Mouse (Mus musculus): ENCODE data around the gene Tmem121. TPM values are rescaled to one million over a fixed set of nuclear protein-coding genes. Genes with fewer than 3 reads are reported as not detected.
A peak's percentile ranks its signal among the peaks of the same experiment; 100 is the strongest.

The Tmem121 gene
- polyA plus RNA-seq, 1 experiment from 2014 or later = 50.8 TPM

DNA sequence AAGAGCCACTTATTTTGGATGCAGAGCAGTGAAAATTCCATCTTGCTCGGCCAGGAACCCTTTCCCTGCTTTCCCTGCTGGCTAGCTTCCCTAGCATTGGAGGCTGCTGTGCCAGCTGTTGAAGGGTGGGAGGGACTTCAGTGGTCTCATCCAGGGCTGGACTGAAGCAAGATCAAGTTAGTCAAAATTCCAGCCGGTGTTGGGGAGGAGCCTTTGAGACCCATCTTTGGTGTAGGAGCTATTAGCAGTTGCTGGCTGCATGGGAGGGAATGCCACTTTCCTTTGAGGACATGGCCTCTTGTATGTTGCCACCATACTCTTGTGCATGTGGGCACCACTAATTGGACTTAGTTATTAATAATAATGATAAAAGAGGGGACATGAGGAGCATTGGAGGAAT is 27.5 kb downstream of the Tmem121 start:
- Histone ChIP-seq H3K9ac (ENCODE audit: low read depth, low read length) (no peak overlapping the region), H3K36me3 (ENCODE audit: control insufficient read depth, insufficient read depth, low read length) (no peaks in the 10 kb centered on the region), H3K27me3 (replicated peaks; ENCODE audit: control insufficient read depth, insufficient read depth, low read length) (no peaks in the 10 kb centered on the region), H3K4me1 (ENCODE audit: control insufficient read depth, insufficient read depth, low read depth, low read length) (no peaks in the 10 kb centered on the region), H3K4me2 (ENCODE audit: low read length) (no peak overlapping the region), H3K9me3 (ENCODE audit: control insufficient read depth, low read length) (no peaks in the 10 kb centered on the region), H3K4me3 (ENCODE audit: low read length) (no peak overlapping the region), H3K27ac (ENCODE audit: low read depth, low read length) (no peak overlapping the region)
- WGBS = 79% methylated on average over 2 of the region's 2 CpGs
- ATAC-seq = no peak

DNA sequence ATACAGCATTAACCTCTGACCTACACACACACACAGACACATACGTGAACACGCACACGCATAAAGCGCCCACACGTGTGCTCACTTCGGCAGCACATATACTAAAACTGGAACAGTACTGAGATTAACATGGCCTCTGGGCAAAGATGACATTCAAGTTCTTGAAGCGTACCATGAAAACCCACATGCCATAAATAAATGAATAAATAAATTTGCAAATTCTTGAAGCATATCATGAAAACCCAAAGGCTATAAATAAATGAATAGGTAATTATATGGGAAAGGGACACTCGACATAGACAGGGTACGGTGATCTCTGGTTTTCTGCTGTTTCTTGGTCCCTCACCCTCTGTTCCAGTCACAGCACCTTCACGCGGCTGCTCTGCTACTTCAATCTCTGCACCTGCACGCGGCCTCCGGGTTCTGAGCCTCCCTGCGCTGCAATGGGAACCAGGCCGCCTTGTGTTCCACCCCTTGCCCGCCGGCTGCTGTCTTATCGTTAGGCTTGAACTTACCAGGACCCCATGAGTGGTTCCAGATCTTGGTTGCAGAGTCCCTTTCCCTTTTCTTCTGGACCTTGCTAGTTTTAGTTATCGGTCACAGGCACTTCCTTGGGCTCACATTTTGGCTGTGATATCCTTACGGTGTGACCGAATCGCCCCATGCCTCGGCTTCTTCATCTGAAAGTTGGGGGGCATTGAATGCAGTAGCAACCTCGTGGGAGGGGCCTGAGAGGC is 28.5 kb downstream of the Tmem121 start:
- WGBS = 84% methylated on average over 25 of the region's 25 CpGs
- ATAC-seq = no peak

DNA sequence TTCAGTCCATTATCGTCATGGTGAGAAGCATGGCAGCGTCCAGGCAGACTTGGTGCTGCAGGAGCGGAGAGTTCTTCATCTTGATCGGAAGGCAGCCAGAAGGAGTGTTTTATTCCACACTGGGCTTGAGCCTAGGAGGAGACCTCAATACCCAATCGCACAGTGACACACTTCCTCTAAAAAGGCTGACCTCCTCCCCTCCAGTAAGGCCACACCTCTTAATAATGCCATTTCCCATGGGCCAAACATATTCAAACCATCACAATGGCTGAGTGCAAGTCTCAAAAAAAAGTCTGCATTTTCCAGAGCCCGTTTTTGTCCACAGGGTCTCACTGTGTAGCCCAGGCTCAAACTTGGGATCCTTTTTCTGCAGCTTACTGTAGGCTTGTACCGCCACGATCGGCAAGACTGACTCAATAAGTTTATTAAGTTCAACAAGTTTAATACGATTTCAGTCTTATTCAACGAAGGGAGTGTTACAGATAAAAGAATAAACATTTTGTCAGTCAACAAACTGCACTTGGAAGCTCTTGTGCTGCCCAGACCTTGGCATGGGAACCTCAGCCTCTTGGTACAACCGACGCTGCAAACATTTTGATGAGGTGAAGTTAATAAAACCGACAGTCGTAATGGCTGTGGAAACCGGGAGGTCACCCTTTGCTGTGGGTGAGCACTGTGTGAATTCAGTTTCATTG is 29.4 kb downstream of the Tmem121 start:
- Histone ChIP-seq H3K27me3 (replicated peaks; ENCODE audit: control insufficient read depth, insufficient read depth, low read length) (no peaks in the 10 kb centered on the region), H3K4me3 (ENCODE audit: low read length) (no peak overlapping the region), H3K4me1 (ENCODE audit: control insufficient read depth, insufficient read depth, low read depth, low read length) (no peaks in the 10 kb centered on the region), H3K9me3 (ENCODE audit: control insufficient read depth, low read length) (no peaks in the 10 kb centered on the region), H3K4me2 (ENCODE audit: low read length) (no peak overlapping the region), H3K36me3 (ENCODE audit: control insufficient read depth, insufficient read depth, low read length) (no peaks in the 10 kb centered on the region), H3K27ac (ENCODE audit: low read depth, low read length) (no peak overlapping the region), H3K9ac (ENCODE audit: low read depth, low read length) (no peak overlapping the region)
- 83% methylated on average over 16 of the region's 16 CpGs for WGBS
- ATAC-seq = no peak

More for the DNA sequence above, 28.5 kb downstream of the Tmem121 start:
- Histone ChIP-seq H3K4me3 (ENCODE audit: low read length) (no peak overlapping the region), H3K27ac (ENCODE audit: low read depth, low read length) (no peak overlapping the region), H3K4me2 (ENCODE audit: low read length) (no peak overlapping the region), H3K4me1 (ENCODE audit: control insufficient read depth, insufficient read depth, low read depth, low read length) (no peaks in the 10 kb centered on the region), H3K9me3 (ENCODE audit: control insufficient read depth, low read length) (no peaks in the 10 kb centered on the region), H3K27me3 (replicated peaks; ENCODE audit: control insufficient read depth, insufficient read depth, low read length) (no peaks in the 10 kb centered on the region), H3K36me3 (ENCODE audit: control insufficient read depth, insufficient read depth, low read length) (no peaks in the 10 kb centered on the region), H3K9ac (ENCODE audit: low read depth, low read length) (no peak overlapping the region)

DNA sequence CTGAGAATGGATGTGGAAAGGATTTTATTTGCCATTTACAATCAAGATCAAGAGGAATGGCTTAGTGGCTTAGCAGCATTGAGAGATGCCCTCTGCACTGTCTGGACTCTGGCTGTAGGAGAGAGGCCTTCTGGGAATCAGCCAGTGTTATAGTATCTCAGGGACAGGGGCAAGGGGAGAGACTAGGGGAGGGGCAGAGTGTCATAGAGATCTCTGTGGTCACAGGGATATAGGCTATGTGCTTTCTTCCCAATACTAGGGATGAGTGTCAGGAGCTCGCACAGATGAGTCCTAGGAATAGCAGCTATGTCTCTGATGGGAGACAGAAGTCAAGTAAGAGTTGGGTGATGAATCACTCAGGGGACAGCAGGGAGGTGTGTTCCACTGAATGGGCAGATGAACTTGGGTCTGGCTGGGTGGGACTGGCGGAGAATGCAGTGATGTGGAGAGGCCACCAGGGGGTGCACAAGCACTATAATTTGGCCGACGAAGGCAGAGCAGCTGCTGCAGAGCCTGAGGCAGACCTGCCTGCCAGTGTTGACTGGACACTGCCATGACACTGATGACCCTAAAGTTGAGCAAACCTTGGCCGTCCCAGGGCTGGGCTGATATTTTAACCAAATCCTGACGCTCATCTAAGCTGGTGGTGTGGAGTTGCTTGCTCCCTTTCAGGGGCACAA is 30.1 kb downstream of the Tmem121 start:
- no peak overlapping the region for H3K9ac ChIP-seq (ENCODE audit: low read depth, low read length)
- H3K27me3 ChIP-seq (replicated peaks; ENCODE audit: control insufficient read depth, insufficient read depth, low read length) = no peaks in the 10 kb centered on the region
- H3K4me1 ChIP-seq (ENCODE audit: control insufficient read depth, insufficient read depth, low read depth, low read length) = no peaks in the 10 kb centered on the region
- H3K4me2 ChIP-seq (ENCODE audit: low read length) = no peak overlapping the region
- peak; percentile 46 for ATAC-seq
- no peaks in the 10 kb centered on the region for H3K36me3 ChIP-seq (ENCODE audit: control insufficient read depth, insufficient read depth, low read length)
- H3K9me3 ChIP-seq (ENCODE audit: control insufficient read depth, low read length) = no peaks in the 10 kb centered on the region
- no peak overlapping the region for H3K4me3 ChIP-seq (ENCODE audit: low read length)
- 17% methylated on average over 6 of the region's 6 CpGs for WGBS
- H3K27ac ChIP-seq (ENCODE audit: low read depth, low read length) = no peak overlapping the region

DNA sequence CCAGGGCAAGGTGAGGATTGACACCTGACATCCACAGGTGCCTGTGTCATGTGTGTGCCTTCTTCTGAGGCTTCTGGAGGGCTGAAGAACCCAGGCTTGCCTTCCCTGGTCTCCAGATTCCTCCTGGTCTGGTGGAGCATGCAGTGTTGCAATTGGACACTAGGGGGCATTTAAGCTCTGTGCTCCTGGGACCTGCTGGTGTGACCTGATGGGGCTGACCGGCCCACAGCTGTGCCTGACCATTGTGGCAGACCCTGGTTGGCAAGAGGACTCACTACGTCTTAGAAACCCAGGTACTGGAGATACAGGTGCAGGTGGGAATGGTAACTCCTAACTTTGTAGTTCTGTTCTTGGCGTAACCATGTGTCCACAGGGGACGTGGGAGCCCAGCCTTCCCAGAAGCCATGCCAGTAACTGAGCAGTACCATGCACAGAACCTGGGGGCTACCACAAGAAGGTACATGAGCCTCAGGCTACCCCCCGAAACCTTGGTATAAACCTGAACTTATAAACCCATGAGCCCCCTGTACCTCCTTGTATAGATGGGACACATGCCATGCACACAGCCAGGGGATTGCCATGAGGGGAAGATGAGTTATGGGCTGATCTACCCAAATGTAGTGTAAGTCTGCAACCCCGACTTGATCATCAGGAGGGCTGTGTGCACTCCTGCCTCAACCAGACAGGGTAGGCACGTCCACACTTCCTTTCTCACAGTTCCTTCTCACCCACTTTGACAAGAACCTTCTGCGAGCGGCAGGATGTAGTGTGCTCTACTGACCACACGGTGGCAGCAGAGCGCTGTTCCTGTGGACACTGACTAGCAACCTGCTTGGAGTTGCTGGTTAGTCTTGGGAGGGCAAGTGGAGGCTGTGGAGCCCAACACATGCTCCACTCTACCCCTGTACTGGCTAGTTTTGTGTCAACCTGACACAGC is 31.8 kb downstream of the Tmem121 start:
- H3K4me2 ChIP-seq (ENCODE audit: low read length) = no peak overlapping the region
- ATAC-seq = peak; percentile 26; the same call in 1 of the 2 replicates

DNA sequence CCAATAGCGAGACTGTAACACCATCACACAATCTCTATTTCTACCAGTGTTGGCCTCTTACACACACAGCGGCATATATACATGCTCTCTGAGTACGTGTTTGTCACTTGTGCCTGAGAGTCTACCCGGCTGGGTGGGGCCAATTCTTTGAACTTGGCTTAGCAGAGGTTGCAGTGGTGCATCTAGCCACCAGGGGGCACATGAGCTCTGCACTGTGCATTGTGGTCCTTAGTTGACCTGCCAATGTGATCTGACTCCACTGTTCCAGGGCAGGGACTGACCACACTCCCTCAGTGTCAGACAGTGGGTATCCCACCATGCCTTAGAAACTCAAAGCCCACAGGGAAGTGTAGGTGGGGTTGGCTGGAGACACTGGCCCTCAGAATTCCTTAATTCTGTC is 34.1 kb downstream of the Tmem121 start:
- ATAC-seq = no peak
- Histone ChIP-seq H3K4me1 (ENCODE audit: control insufficient read depth, insufficient read depth, low read depth, low read length) (no peaks in the 10 kb centered on the region), H3K4me3 (ENCODE audit: low read length) (no peak overlapping the region), H3K27me3 (replicated peaks; ENCODE audit: control insufficient read depth, insufficient read depth, low read length) (no peaks in the 10 kb centered on the region), H3K4me2 (ENCODE audit: low read length) (no peak overlapping the region), H3K9ac (ENCODE audit: low read depth, low read length) (no peak overlapping the region), H3K9me3 (ENCODE audit: control insufficient read depth, low read length) (no peaks in the 10 kb centered on the region), H3K36me3 (ENCODE audit: control insufficient read depth, insufficient read depth, low read length) (no peaks in the 10 kb centered on the region), H3K27ac (ENCODE audit: low read depth, low read length) (no peak overlapping the region)
- whole genome bisulfite sequencing = 66% methylated on average over 4 of the region's 4 CpGs

More for the DNA sequence above, 31.8 kb downstream of the Tmem121 start:
- H3K36me3 ChIP-seq (ENCODE audit: control insufficient read depth, insufficient read depth, low read length) = no peaks in the 10 kb centered on the region
- WGBS = 28% methylated on average over 11 of the region's 11 CpGs
- no peaks in the 10 kb centered on the region for H3K4me1 ChIP-seq (ENCODE audit: control insufficient read depth, insufficient read depth, low read depth, low read length)
- H3K27ac ChIP-seq (ENCODE audit: low read depth, low read length) = no peak overlapping the region
- H3K4me3 ChIP-seq (ENCODE audit: low read length) = no peak overlapping the region
- no peaks in the 10 kb centered on the region for H3K9me3 ChIP-seq (ENCODE audit: control insufficient read depth, low read length)
- no peak overlapping the region for H3K9ac ChIP-seq (ENCODE audit: low read depth, low read length)
- H3K27me3 ChIP-seq (replicated peaks; ENCODE audit: control insufficient read depth, insufficient read depth, low read length) = no peaks in the 10 kb centered on the region

DNA sequence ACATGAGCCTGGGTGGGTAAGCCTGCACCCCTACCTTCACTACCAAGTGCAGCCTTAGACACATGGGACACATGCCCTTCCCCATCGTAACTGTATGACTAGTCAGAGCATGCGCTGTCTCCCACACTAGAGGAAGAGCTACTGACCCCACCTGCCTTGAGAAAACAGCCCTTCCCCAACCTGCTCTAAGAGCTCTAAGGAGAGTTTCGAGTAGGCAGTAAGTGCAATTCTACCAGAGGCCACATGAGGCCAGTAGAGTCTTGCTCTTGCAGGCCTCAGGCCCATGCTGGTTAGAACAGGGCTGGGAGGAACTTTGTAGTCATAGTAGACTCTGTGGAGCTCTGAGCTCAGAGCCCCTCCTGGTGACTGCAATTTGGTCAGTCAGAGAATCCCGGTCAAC is 34.7 kb downstream of the Tmem121 start:
- WGBS = 39% methylated on average over 4 of the region's 4 CpGs
- Histone ChIP-seq H3K27ac (ENCODE audit: low read depth, low read length) (no peak overlapping the region), H3K27me3 (replicated peaks; ENCODE audit: control insufficient read depth, insufficient read depth, low read length) (no peaks in the 10 kb centered on the region), H3K4me2 (ENCODE audit: low read length) (no peak overlapping the region), H3K36me3 (ENCODE audit: control insufficient read depth, insufficient read depth, low read length) (no peaks in the 10 kb centered on the region), H3K4me3 (ENCODE audit: low read length) (no peak overlapping the region), H3K4me1 (ENCODE audit: control insufficient read depth, insufficient read depth, low read depth, low read length) (no peaks in the 10 kb centered on the region), H3K9me3 (ENCODE audit: control insufficient read depth, low read length) (no peaks in the 10 kb centered on the region), H3K9ac (ENCODE audit: low read depth, low read length) (no peak overlapping the region)
- peak; percentile 61 for ATAC-seq

DNA sequence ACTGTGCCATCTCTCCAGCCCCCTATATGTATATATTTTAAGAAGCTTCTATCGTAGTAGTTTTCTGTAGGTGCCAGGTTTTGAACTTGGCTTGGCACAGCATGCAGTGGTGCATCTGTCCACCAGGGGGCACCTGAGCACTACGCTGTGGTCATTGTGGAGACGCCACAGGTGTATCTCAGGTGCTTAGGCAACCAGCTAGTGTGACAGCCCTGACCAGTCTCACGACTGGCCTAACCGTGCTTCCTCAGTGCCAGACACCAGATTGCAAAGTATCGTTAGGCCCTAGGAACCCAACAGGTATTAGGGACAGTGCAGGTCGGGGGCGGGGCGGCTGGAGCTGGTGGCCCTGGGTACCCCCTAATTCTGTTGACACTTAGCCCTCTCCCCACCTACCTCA is 35.6 kb downstream of the Tmem121 start:
- ATAC-seq = no peak
- Histone ChIP-seq H3K36me3 (ENCODE audit: control insufficient read depth, insufficient read depth, low read length) (no peaks in the 10 kb centered on the region), H3K9me3 (ENCODE audit: control insufficient read depth, low read length) (no peaks in the 10 kb centered on the region), H3K4me2 (ENCODE audit: low read length) (no peak overlapping the region), H3K4me3 (ENCODE audit: low read length) (no peak overlapping the region), H3K27ac (ENCODE audit: low read depth, low read length) (no peak overlapping the region), H3K27me3 (replicated peaks; ENCODE audit: control insufficient read depth, insufficient read depth, low read length) (no peaks in the 10 kb centered on the region), H3K4me1 (ENCODE audit: control insufficient read depth, insufficient read depth, low read depth, low read length) (no peaks in the 10 kb centered on the region), H3K9ac (ENCODE audit: low read depth, low read length) (no peak overlapping the region)
- 82% methylated on average over 9 of the region's 9 CpGs for WGBS

Measured in hindbrain, embryonic 16.5 days (tissue).